Mouse (Mus musculus) MEL (cell line): Measurements from ENCODE around the gene Enox1. TPM values are rescaled to one million over a fixed set of nuclear protein-coding genes. Genes with fewer than 3 reads are reported as not detected.

Experiments used
- DNase-seq: peaks from one replicate; pipeline ENCODE4 v3.0.0; 2011; ENCODE audit warnings: low read depth, low spot score
- H3K27ac ChIP-seq: 2 replicates; pipeline ENCODE4 v1.5.1; 2012; ENCODE audit warnings: low read depth, mild to moderate bottlenecking, control low read depth, low read length, moderate library complexity; ENCODE audit not compliant: control insufficient read depth
- H3K27me3 ChIP-seq, 2 experiments: fragments of 150-350 bp in 1 of 2; sonication (generic) in 1 of 2; 2 replicates each; pipeline ENCODE4 v1.6.1; 2012; ENCODE audit warnings: low read length in 2 of 2, mild to moderate bottlenecking in 2 of 2, improper control_type of control experiment in 1 of 2, moderate library complexity in 1 of 2; ENCODE audit not compliant: insufficient read depth in 2 of 2, control insufficient read depth in 1 of 2
- H3K36me3 ChIP-seq, 2 experiments: 2 replicates each; pipeline ENCODE4 v1.6.1; 2012 to 2014; ENCODE audit warnings: low read length in 2 of 2, improper control_type of control experiment in 1 of 2, inconsistent platforms in 1 of 2, mild to moderate bottlenecking in 1 of 2; ENCODE audit not compliant: insufficient read depth in 2 of 2, control insufficient read depth in 1 of 2
- H3K4me1 ChIP-seq, 2 experiments: fragments of 150-350 bp in 1 of 2; sonication (generic) in 1 of 2; 2 replicates each; pipeline ENCODE4 v1.6.1; 2012; ENCODE audit warnings: low read length in 2 of 2, improper control_type of control experiment in 1 of 2, mild to moderate bottlenecking in 1 of 2; ENCODE audit not compliant: insufficient read depth in 2 of 2, control insufficient read depth in 1 of 2
- H3K4me3 ChIP-seq, 2 experiments: fragments of 150-350 bp in 1 of 2; sonication (generic) in 1 of 2; 2 replicates each; pipeline ENCODE4 v1.5.1; 2012; ENCODE audit warnings: low read depth in 2 of 2, low read length in 2 of 2, mild to moderate bottlenecking in 2 of 2, moderate library complexity in 2 of 2, control low read depth in 1 of 2, improper control_type of control experiment in 1 of 2; ENCODE audit not compliant: control insufficient read depth in 1 of 2, insufficient read depth in 1 of 2
- H3K79me2 ChIP-seq: 2 replicates; pipeline ENCODE4 v1.6.1; 2012; ENCODE audit warnings: mild to moderate bottlenecking, low read length, moderate library complexity; ENCODE audit not compliant: control insufficient read depth, poor library complexity, insufficient read depth
- H3K9ac ChIP-seq: 2 replicates; pipeline ENCODE4 v1.6.1; 2012; ENCODE audit warnings: low read depth, mild to moderate bottlenecking, control low read depth, low read length, moderate library complexity; ENCODE audit not compliant: control insufficient read depth, poor library complexity, severe bottlenecking
- H3K9me3 ChIP-seq: fragments of 150-350 bp; sonication (generic); replicated peaks from 2 replicates; pipeline ENCODE4 v1.6.1; 2012; ENCODE audit warnings: mild to moderate bottlenecking, low read length, improper control_type of control experiment, moderate library complexity; ENCODE audit not compliant: insufficient read depth
- BHLHE40 ChIP-seq: IDR thresholded peaks from 2 replicates; pipeline ENCODE4 v1.6.1; 2012; ENCODE audit warnings: low read depth, mild to moderate bottlenecking, inconsistent platforms, low read length, improper control_type of control experiment, borderline replicate concordance
- CHD1 ChIP-seq: IDR thresholded peaks from 2 replicates; pipeline ENCODE4 v1.6.1; 2012; ENCODE audit warnings: low read depth, mild to moderate bottlenecking, inconsistent platforms, low read length, improper control_type of control experiment
- CTCF ChIP-seq, 3 experiments: IDR thresholded peaks in 2 of 3; conservative IDR thresholded peaks in 1 of 3; 2 replicates each; pipeline ENCODE4 v1.5.1; 2011 to 2012; ENCODE audit warnings: low read length in 3 of 3, low read depth in 2 of 3, mild to moderate bottlenecking in 2 of 3, improper control_type of control experiment in 1 of 3, inconsistent platforms in 1 of 3, mixed read lengths in 1 of 3, moderate library complexity in 1 of 3; ENCODE audit not compliant: control insufficient read depth in 1 of 3, insufficient read depth in 1 of 3, poor library complexity in 1 of 3, severe bottlenecking in 1 of 3
- EP300 ChIP-seq, 2 experiments: IDR thresholded peaks; 2 replicates each; pipeline ENCODE4 v1.6.1; 2011; ENCODE audit warnings: improper control_type of control experiment in 2 of 2, low read length in 2 of 2, low read depth in 1 of 2, mild to moderate bottlenecking in 1 of 2
- JUND ChIP-seq: IDR thresholded peaks from 2 replicates; pipeline ENCODE4 v1.6.1; 2011; ENCODE audit warnings: low read depth, mild to moderate bottlenecking, improper control_type of control experiment, low read length
- KAT2A ChIP-seq: conservative IDR thresholded peaks from 2 replicates; pipeline ENCODE4 v1.6.1; 2012; ENCODE audit warnings: low read depth, low read length, improper control_type of control experiment, inconsistent platforms
- MEF2A ChIP-seq: IDR thresholded peaks from 2 replicates; pipeline ENCODE4 v1.6.1; 2014; ENCODE audit warnings: low read depth, mild to moderate bottlenecking, inconsistent platforms, low read length, improper control_type of control experiment; ENCODE audit not compliant: poor library complexity, insufficient replicate concordance, severe bottlenecking; ENCODE audit errors: extremely low read depth
- MXI1 ChIP-seq: IDR thresholded peaks from 2 replicates; pipeline ENCODE4 v1.6.1; 2011; ENCODE audit warnings: mild to moderate bottlenecking, low read depth, low read length, improper control_type of control experiment
- NRF1 ChIP-seq: IDR thresholded peaks from 2 replicates; pipeline ENCODE4 v1.6.1; 2014; ENCODE audit warnings: low read depth, mild to moderate bottlenecking, inconsistent platforms, low read length, improper control_type of control experiment, moderate library complexity; ENCODE audit not compliant: poor library complexity, insufficient read depth, severe bottlenecking
- POLR2AphosphoS5 ChIP-seq: IDR thresholded peaks from 2 replicates; pipeline ENCODE4 v1.6.1; 2012; ENCODE audit warnings: low read depth, borderline replicate concordance, mild to moderate bottlenecking, inconsistent platforms, low read length, moderate library complexity, mixed read lengths
- SIN3A ChIP-seq: IDR thresholded peaks from 2 replicates; pipeline ENCODE4 v1.6.1; 2012; ENCODE audit warnings: low read length, improper control_type of control experiment, inconsistent platforms
- SMC3 ChIP-seq: IDR thresholded peaks from 2 replicates; pipeline ENCODE4 v1.6.1; 2011; ENCODE audit warnings: low read depth, low read length, improper control_type of control experiment
- TAL1 ChIP-seq: IDR thresholded peaks from 2 replicates; pipeline ENCODE4 v1.6.1; 2012; ENCODE audit warnings: mild to moderate bottlenecking, inconsistent platforms, low read length, moderate library complexity, mixed read lengths
- TBP ChIP-seq: IDR thresholded peaks from 2 replicates; pipeline ENCODE4 v1.8.0; 2011; ENCODE audit warnings: low read depth, low read length, improper control_type of control experiment
- TCF12 ChIP-seq: IDR thresholded peaks from 2 replicates; pipeline ENCODE4 v1.6.1; 2014; ENCODE audit warnings: low read depth, mild to moderate bottlenecking, inconsistent platforms, low read length, improper control_type of control experiment, moderate library complexity
- USF2 ChIP-seq, 2 experiments: IDR thresholded peaks; 2 replicates each; pipeline ENCODE4 v1.6.1; 2011 to 2012; ENCODE audit warnings: improper control_type of control experiment in 2 of 2, low read length in 2 of 2, borderline replicate concordance in 1 of 2, inconsistent platforms in 1 of 2, low read depth in 1 of 2, mild to moderate bottlenecking in 1 of 2; ENCODE audit not compliant: insufficient read depth in 1 of 2
- ZC3H11A ChIP-seq: IDR thresholded peaks from 2 replicates; pipeline ENCODE4 v1.6.1; 2012; ENCODE audit warnings: low read depth, mild to moderate bottlenecking, inconsistent platforms, low read length, improper control_type of control experiment
- ZMIZ1 ChIP-seq: IDR thresholded peaks from 2 replicates; pipeline ENCODE4 v1.6.1; 2012; ENCODE audit warnings: low read depth, mild to moderate bottlenecking, inconsistent platforms, low read length, improper control_type of control experiment, moderate library complexity
- polyA plus RNA-seq, 2 experiments: library from polyadenylated mRNA; stranded (reverse) in 1 of 2; unstranded in 1 of 2; fragments of >175 nt in 1 of 2; fragments of >200 nt in 1 of 2; gene quantifications; 2 replicates each; pipeline versions ENCODE4 v1.2.1 to v1.2.4; 2012; ENCODE audit warnings: low replicate concordance in 2 of 2, low read depth in 1 of 2; ENCODE audit not compliant: insufficient read length in 2 of 2, insufficient read depth in 1 of 2, missing spikeins in 1 of 2
- total RNA-seq: library from RNA; depleted of rRNA; stranded (reverse); fragments of 300-350 nt; gene quantifications from 2 replicates; pipeline ENCODE4 v1.2.3, GENCODE M21; 2012

The Enox1 gene
- total and polyA plus RNA-seq, 3 experiments, result not detected

GRCm38 (mm10) chr14:77585031-77585800 is 428.7 kb downstream of the Enox1 start:
- H3K27ac ChIP-seq, result no peak overlapping the region
- no peaks in the 10 kb centered on the region for H3K36me3 ChIP-seq
- H3K9me3 ChIP-seq, result no peaks in the 10 kb centered on the region
- no peak overlapping the region for H3K4me3 ChIP-seq
- H3K27me3 ChIP-seq, result no peaks in the 10 kb centered on the region
- DNase-seq, result no peak
- no peak overlapping the region for H3K9ac ChIP-seq
- TF ChIP-seq ZC3H11A, result no peak
- TF ChIP-seq MXI1, result no peak
- TF ChIP-seq MEF2A, result no peak
- TF ChIP-seq JUND, result no peak
- TF ChIP-seq CTCF (IDR thresholded peaks at IDR 0.05 in 2 of 3, conservative IDR thresholded peaks at IDR 0.05 in 1 of 3; ENCODE audit: control insufficient read depth in 1 of 3, insufficient read depth in 1 of 3, low read depth in 2 of 3, low read length in 3 of 3, poor library complexity in 1 of 3, severe bottlenecking in 1 of 3), result no peak
- H3K4me1 ChIP-seq, result no peaks in the 10 kb centered on the region
- no peaks in the 10 kb centered on the region for H3K79me2 ChIP-seq

GRCm38 (mm10) chr14:77586033-77586432 is 429.5 kb downstream of the Enox1 start:
- no peaks in the 10 kb centered on the region for H3K4me1 ChIP-seq
- no peak overlapping the region for H3K27ac ChIP-seq
- H3K9ac ChIP-seq, result no peak overlapping the region
- H3K79me2 ChIP-seq, result no peaks in the 10 kb centered on the region
- TF ChIP-seq USF2 (IDR thresholded peaks at IDR 0.05; ENCODE audit: borderline replicate concordance in 1 of 2, insufficient read depth in 1 of 2, low read depth in 1 of 2, low read length in 2 of 2) (no peak), POLR2AphosphoS5 (no peak), CHD1 (no peak), EP300 (IDR thresholded peaks at IDR 0.05; ENCODE audit: low read depth in 1 of 2, low read length in 2 of 2) (no peak), MXI1 (no peak), KAT2A (no peak), ZC3H11A (no peak), TCF12 (no peak), TAL1 (no peak), TBP (no peak), ZMIZ1 (no peak), NRF1 (no peak), CTCF (IDR thresholded peaks at IDR 0.05 in 2 of 3, conservative IDR thresholded peaks at IDR 0.05 in 1 of 3; ENCODE audit: control insufficient read depth in 1 of 3, insufficient read depth in 1 of 3, low read depth in 2 of 3, low read length in 3 of 3, poor library complexity in 1 of 3, severe bottlenecking in 1 of 3) (no peak), SIN3A (no peak), SMC3 (no peak), BHLHE40 (no peak)
- H3K9me3 ChIP-seq, result no peaks in the 10 kb centered on the region
- DNase-seq, result no peak
- no peaks in the 10 kb centered on the region for H3K27me3 ChIP-seq
- H3K36me3 ChIP-seq, result no peaks in the 10 kb centered on the region
- no peak overlapping the region for H3K4me3 ChIP-seq
